Mouse (Mus musculus) left cerebral cortex, adult 2 months (tissue): ENCODE measurements around the gene Dhx15. TPM values are rescaled to one million over a fixed set of nuclear protein-coding genes. Genes with fewer than 3 reads are reported as not detected.
"Not testable (repeated sequence)": the region's sequence is repeated elsewhere in the genome, so short reads cannot be mapped to it uniquely, and the experiment has no call there.

Experiments used
- DNase-seq, 2 experiments: peaks; one replicate each; pipeline ENCODE4 v3.0.0; 2021 to 2022; ENCODE audit warnings: low spot score in 2 of 2, mixed read lengths in 1 of 2; ENCODE audit errors: extremely low spot score in 1 of 2
- H3K27ac ChIP-seq: fragments of 200-600 bp; 2 replicates; pipeline ENCODE4 v1.8.1; 2022
- H3K4me3 ChIP-seq: fragments of 200-600 bp; 2 replicates; pipeline ENCODE4 v1.8.1; 2022
- CTCF ChIP-seq: fragments of 200-600 bp; IDR thresholded peaks from 2 replicates; pipeline ENCODE4 v1.8.1; 2022; ENCODE audit warnings: antibody characterized with exemption, mild to moderate bottlenecking, moderate library complexity
- intact Hi-C: fragments of 180-260 bp; cut with DNase I; formaldehyde crosslinking; loops from one replicate; pipeline ENCODE4 v1.15.1; 2025
- long read RNA-seq, 2 experiments: library from polyadenylated mRNA; stranded (forward); transcript quantifications; one replicate each; pipeline ENCODE4 v2.0.0; 2021; ENCODE audit warnings: borderline mapping rate in 2 of 2
- total RNA-seq, 2 experiments: library from RNA; stranded (reverse); gene quantifications; 2 replicates each; pipeline ENCODE4 v1.2.3; 2021

Dhx15 gene
- 10 to 100 TPM; 87.9 to 93.0 TPM for total RNA-seq
- long read RNA-seq, experiment 1, transcript Dhx15-201 (14 exons, 3,010 nt): major isoform, 24 of 36 reads
- long read RNA-seq, experiment 1, partial matches to known transcripts: 3 of 36 reads
- long read RNA-seq, experiment 1, other reads (novel, unspliced or antisense): 6 of 36 reads
- long read RNA-seq, experiment 2, transcript Dhx15-201 (14 exons, 3,010 nt): major isoform, 16 of 29 reads
- long read RNA-seq, experiment 2, partial matches to known transcripts: 5 of 29 reads
- long read RNA-seq, experiment 2, other reads (novel, unspliced or antisense): 8 of 29 reads

- intact Hi-C loops: no loop called here
- Histone ChIP-seq H3K27ac (peak within 1 kb of the TSS; percentile 90), H3K4me3 (peak within 1 kb of the TSS; percentile 89)
- peak; percentile 8 for TF ChIP-seq CTCF
- DNase-seq: peak; percentile 90 to 92
Measured at GRCm38 (mm10) chr5:52190371-52191179, at the start of gene Dhx15. Gene Dhx15, minus strand, starts transcription at chr5:52190514.

DNA sequence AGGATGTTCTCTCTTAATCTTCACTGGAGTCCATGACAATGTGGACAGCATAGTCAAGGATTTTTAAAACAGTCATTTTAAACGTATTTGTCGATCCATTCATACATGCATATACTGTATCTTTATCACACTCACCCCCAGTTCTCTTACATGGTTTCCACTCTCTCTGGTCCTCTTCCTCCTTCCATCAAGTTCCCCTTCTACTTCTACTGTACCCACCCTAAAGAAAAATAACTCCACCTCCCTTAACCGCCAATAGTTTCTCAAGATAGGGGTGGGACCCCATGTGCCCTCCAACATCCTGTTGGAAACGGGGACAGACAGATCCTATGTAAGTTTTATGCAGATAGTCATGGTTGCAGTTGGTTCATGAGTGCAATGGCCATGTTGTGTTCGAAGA, 48.6 kb upstream of the Dhx15 start:
- TF ChIP-seq CTCF: no peak
- Histone ChIP-seq H3K4me3 (no peak overlapping the region), H3K27ac (no peak overlapping the region)
- no peak for DNase-seq
- intact Hi-C loops: no loop called here

GRCm38 (mm10) chr5:52237956-52238735, 47.8 kb upstream of the Dhx15 start:
- no peak overlapping the region for H3K4me3 ChIP-seq
- TF ChIP-seq CTCF: no peak
- no peak overlapping the region for H3K27ac ChIP-seq
- DNase-seq: no peak
- intact Hi-C loops: no loop called here

DNA sequence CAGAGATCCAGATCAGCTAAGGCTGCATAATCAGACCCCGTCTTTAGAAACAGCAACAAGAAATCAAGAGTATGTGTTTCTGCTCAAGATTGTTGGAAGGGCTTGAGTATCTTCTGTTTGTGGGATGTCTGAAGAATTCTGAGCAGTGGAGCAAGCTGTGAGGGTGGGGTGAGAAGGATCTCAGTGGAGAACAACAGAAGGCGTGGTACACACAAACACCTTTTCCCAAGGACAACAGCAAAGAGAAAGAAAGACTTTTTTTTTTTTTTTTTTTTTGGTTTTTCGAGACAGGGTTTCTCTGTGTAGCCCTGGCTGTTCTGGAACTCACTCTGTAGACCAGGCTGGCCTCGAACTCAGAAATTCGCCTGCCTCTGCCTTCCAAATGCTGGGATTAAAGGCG, 46.3 kb upstream of the Dhx15 start:
- intact Hi-C loops, H3K4me3 ChIP-seq, DNase-seq, H3K27ac ChIP-seq: not testable (repeated sequence)

GRCm38 (mm10) chr5:52234570-52234969, 44.3 kb upstream of the Dhx15 start:
- no peak for TF ChIP-seq CTCF
- H3K27ac ChIP-seq: no peak overlapping the region
- no peak for DNase-seq

GRCm38 (mm10) chr5:52233891-52234290, 43.6 kb upstream of the Dhx15 start:
- Histone ChIP-seq H3K4me3 (no peak overlapping the region), H3K27ac (no peak overlapping the region)
- DNase-seq: no peak
- TF ChIP-seq CTCF: no peak
- intact Hi-C loops: no loop called here

More at GRCm38 (mm10) chr5:52234570-52234969, 44.3 kb upstream of the Dhx15 start:
- intact Hi-C loops: no loop called here
- no peak overlapping the region for H3K4me3 ChIP-seq

DNA sequence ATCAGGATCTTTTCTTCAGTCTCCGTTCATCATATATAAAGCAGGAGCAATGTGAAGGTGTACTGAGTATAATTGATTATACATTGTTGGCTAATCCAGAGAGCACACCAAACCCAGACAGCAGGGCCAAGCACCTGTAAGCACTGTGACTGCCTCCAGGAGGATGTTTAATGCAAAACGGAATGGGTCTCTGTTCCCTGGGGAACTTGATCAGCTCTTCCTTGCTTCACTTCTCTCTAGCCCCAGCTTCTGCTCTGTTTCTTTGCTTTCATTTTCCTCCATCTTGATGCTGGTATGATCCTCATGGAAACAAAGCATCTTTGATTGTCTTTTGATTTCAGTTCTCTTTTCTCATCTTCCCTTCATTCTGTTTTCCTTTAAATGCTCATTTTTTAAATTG, 42.3 kb upstream of the Dhx15 start:
- TF ChIP-seq CTCF: no peak

DNA sequence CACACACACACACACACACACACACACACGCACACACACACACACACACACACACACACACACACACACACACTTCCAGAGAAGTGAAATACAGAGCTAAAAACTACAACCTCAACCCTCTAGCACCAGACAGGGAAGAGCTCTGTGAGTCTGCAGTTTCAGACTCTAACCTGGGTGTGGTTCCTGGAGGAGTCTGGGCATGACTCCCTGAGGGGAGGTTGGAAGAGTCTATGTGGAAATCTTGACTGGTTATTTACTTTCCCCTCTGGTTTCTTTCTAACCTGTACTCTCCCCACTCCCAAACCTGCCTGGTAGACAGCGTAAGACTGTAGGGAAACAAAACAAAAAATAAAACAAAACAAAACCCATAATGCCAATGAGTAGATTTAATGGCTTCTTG, 41.9 kb upstream of the Dhx15 start:
- intact Hi-C loops: no loop called here
- no peak for TF ChIP-seq CTCF
- DNase-seq: no peak
- Histone ChIP-seq H3K27ac (no peak overlapping the region), H3K4me3 (no peak overlapping the region)

More for the DNA sequence above, 42.3 kb upstream of the Dhx15 start:
- Histone ChIP-seq H3K27ac (no peak overlapping the region), H3K4me3 (no peak overlapping the region)
- intact Hi-C loops: no loop called here
- no peak for DNase-seq

DNA sequence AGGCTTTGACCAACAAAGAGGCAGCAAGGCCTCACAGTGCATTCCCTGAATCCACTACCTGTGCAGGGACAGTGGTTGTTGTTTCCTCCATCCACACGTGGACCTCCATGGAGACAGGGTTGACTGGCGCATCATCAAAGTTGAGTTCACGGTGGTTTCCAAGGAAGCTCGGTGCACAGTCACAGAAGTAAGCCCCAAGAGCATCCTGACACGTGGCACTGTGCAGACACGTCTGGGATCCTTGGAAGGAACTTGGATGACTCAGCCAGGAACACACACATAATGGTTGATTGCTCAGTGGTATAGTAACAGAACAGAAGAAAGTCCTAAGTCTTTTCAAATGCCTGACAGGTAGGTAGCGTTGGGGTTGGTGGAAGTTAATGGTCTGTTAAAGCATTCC, 40.2 kb upstream of the Dhx15 start:
- TF ChIP-seq CTCF: no peak
- H3K27ac ChIP-seq: no peak overlapping the region
- DNase-seq: no peak
- H3K4me3 ChIP-seq: no peak overlapping the region
- intact Hi-C loops: no loop called here

DNA sequence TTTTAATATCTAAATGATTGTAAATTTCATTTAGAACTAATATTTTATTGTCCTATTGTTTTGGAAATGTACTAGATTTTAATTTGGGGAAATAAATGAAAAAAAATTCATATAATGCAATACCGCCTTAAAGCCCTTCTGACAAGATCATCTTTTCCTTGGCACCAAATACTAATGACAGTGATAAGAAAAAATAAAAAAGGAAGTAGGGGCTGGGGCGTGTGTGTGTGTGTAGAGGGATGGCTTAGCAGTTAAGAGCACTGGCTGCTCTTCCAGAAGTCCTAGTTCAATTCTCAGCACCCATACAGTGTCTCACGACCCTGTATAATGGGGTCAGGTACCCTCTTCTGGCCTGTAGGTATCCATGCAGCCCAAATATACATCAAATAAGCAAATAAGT, 36.4 kb upstream of the Dhx15 start:
- Histone ChIP-seq H3K4me3 (no peak overlapping the region), H3K27ac (no peak overlapping the region)
- intact Hi-C loops: no loop called here
- no peak for DNase-seq
- TF ChIP-seq CTCF: no peak

DNA sequence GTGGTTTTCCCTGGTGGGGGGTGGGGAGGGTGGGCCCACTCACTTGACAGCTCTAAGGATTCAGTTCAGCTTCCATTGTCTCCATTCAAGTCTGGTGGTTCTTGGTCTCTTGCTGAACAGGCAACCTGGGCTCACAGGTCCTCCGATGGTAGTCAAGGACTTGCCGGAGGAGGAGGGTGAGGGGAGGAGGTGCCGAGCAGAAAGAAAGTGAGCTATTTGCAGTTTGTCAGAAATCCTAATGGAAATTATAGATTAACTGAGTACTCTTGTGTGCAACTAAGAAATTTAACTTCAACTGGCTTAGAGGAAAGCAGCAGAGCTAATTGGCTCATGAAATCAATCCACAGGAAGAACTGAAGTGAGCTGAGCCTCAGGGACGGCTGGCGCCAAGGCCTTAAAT, 31.3 kb upstream of the Dhx15 start:
- intact Hi-C loops: no loop called here
- H3K27ac ChIP-seq: no peak overlapping the region
- DNase-seq: no peak
- H3K4me3 ChIP-seq: no peak overlapping the region
- no peak for TF ChIP-seq CTCF
